Mouse (Mus musculus) heart, embryonic 11.5 days (tissue): Measurements from ENCODE around the gene Gm21870. TPM values are rescaled to one million over a fixed set of nuclear protein-coding genes. Genes with fewer than 3 reads are reported as not detected.
"Not testable (repeated sequence)": the region's sequence is repeated elsewhere in the genome, so short reads cannot be mapped to it uniquely, and the experiment has no call there.

Experiments used
- ATAC-seq: fragments of 200-750 bp; cut with Nextera tagmentation; replicated peaks from 2 replicates; pipeline ENCODE4 v1.8.0; 2017; ENCODE audit warnings: moderate library complexity; ENCODE audit not compliant: insufficient number of reproducible peaks, low FRiP score, low TSS enrichment
- H3K27ac ChIP-seq: fragments of 300-500 bp; sonication (generic); 2 replicates; pipeline ENCODE4 v1.5.1; 2014; ENCODE audit warnings: mild to moderate bottlenecking, low read depth, low read length
- H3K27me3 ChIP-seq: fragments of 300-500 bp; sonication (generic); 2 replicates; pipeline ENCODE4 v1.6.1; 2014; ENCODE audit warnings: mild to moderate bottlenecking, low read length, mixed read lengths; ENCODE audit not compliant: control insufficient read depth, insufficient read depth
- H3K36me3 ChIP-seq: fragments of 300-500 bp; sonication (generic); 2 replicates; pipeline ENCODE4 v1.6.1; 2014; ENCODE audit warnings: mild to moderate bottlenecking, low read length, moderate library complexity, mixed read lengths; ENCODE audit not compliant: control insufficient read depth, insufficient read depth
- H3K4me1 ChIP-seq: fragments of 300-500 bp; sonication (generic); 2 replicates; pipeline ENCODE4 v1.6.1; 2014; ENCODE audit warnings: low read length; ENCODE audit not compliant: control insufficient read depth, insufficient read depth
- H3K4me2 ChIP-seq: fragments of 300-500 bp; sonication (generic); 2 replicates; pipeline ENCODE4 v1.6.1; 2014; ENCODE audit warnings: mild to moderate bottlenecking, moderate library complexity
- H3K4me3 ChIP-seq: fragments of 300-500 bp; sonication (generic); 2 replicates; pipeline ENCODE4 v1.5.1; 2014; ENCODE audit warnings: low read depth, low read length
- H3K9ac ChIP-seq: fragments of 300-500 bp; sonication (generic); 2 replicates; pipeline ENCODE4 v1.6.1; 2014; ENCODE audit warnings: mild to moderate bottlenecking, low read depth, low read length, moderate library complexity
- H3K9me3 ChIP-seq: fragments of 300-500 bp; sonication (generic); replicated peaks from 2 replicates; pipeline ENCODE4 v1.6.1; 2016; ENCODE audit warnings: low read length; ENCODE audit not compliant: control insufficient read depth
- WGBS: fragments of 180-500 bp; shearing (Covaris S2); extraction: QIAGEN DNeasy Blood & Tissue Kit; methylation state at CpG from one replicate; pipeline ENCODE4 v1.1.7; 2014; ENCODE audit not compliant: insufficient replicate concordance; 5-methylcytosine and 5-hydroxymethylcytosine counted together
- polyA plus RNA-seq: library from polyadenylated mRNA; unstranded; fragments of >200 nt; fragmentation: Nextera tagmentation; extraction: Ambion mirVana; gene quantifications from 2 replicates; pipeline ENCODE4 v1.2.1, GENCODE M21; 2014

Gene Gm21870
- polyA plus RNA-seq = not detected in 2 replicates

DNA sequence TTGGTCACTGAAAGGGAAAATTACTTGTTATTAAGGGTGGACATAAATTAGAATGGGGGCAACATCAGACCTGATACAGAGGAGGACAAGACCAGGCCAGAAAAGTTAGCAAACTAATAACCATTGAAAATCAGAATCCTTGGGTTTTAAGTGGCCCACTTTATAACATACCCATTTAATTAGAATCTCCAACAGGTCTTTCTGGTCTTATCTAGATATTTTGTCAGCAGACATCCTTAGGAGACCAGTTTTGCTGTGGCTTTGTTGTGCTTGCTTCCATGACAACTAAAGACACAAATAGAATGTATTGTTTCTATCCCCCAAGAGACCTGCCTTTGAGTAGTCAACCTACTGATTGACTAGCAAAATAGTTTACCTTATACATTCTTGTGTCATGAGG, at the start of gene Gm21870:
Gm21870 (minus strand) TSS at position 101 of the 400 bp plus-strand sequence.
- not testable (repeated sequence) for H3K4me2 ChIP-seq, H3K9me3 ChIP-seq, H3K36me3 ChIP-seq, H3K9ac ChIP-seq, H3K4me1 ChIP-seq, H3K27ac ChIP-seq, ATAC-seq, H3K4me3 ChIP-seq, H3K27me3 ChIP-seq

DNA sequence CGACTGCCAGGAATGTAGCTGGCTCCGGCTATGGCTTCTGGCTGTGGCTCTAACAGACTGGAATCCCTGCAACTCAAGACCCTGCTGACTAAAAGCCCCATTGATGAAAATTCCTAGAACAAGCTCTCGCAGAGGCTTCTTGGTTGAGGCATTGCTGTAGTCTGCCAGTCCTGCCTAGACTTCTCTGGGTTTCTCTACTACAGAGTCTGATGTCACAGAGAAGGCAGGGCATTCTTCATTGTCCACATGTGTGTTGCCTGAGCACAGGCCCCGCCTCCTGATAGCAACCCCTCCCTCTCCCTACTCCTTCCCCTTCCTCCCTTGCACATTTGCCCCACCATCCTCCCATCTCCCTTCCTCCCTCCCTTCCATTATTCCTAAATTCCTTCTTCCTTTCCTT, 30.2 kb downstream of the Gm21870 start, which contains the start of gene Btbd35f6:
Btbd35f6 (minus strand) TSS at position 101 of the 400 bp plus-strand sequence.
- 33% methylated on average over 1 of the region's 4 CpGs for WGBS
- not testable (repeated sequence) for H3K4me2 ChIP-seq, H3K4me1 ChIP-seq, H3K9me3 ChIP-seq, H3K4me3 ChIP-seq, H3K27me3 ChIP-seq, H3K9ac ChIP-seq, ATAC-seq, H3K27ac ChIP-seq, H3K36me3 ChIP-seq

Other genes starting within 250 kb of the Gm21870 start
- gene Btbd35f6, start 30.3 kb downstream of the Gm21870 start, polyA plus RNA-seq = not detected in 2 replicates
- not detected in 2 replicates for gene Btbd35f9, start 174.7 kb upstream of the Gm21870 start, polyA plus RNA-seq